Mouse (Mus musculus): ENCODE data around the gene Epha2.

DNA sequence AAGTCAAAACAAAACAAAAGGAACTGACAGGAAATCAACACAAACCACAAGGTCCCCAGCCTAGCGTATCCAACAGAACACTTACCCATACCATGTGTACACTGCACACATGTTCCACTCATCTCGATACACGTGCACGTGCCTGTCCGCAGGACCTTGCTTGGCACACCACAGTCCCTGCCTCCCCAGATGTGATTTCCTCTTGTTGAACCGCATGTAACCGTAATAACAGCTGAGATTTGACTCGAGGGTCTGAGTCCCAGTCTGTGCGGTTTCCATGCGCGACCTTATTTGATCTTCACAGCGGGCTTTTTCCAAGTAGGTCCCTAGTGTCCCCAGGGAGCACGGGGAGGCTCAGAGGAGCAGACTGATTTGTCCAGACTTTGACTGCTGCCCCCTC lies 1.7 kb upstream of the Epha2 start:
- TF ChIP-seq MYOG (IDR thresholded peaks at IDR 0.05; ENCODE audit: control insufficient read depth in 1 of 3, insufficient read depth in 1 of 3, insufficient read length in 2 of 3, low read depth in 2 of 3) (no peak), CEBPB (IDR thresholded peaks at IDR 0.05; ENCODE audit: insufficient read depth, poor library complexity, severe bottlenecking) (no peak), MYOD1 (IDR thresholded peaks at IDR 0.05; ENCODE audit: control insufficient read depth in 1 of 3, insufficient read length in 2 of 3, low read depth in 2 of 3) (no peak), POLR2A (IDR thresholded peaks at IDR 0.05; ENCODE audit: insufficient read length, low read depth) (no peak), USF1 (IDR thresholded peaks at IDR 0.05; ENCODE audit: low read depth) (no peak), SRF (IDR thresholded peaks at IDR 0.05; ENCODE audit: control insufficient read depth, insufficient read length, low read depth) (no peak), TCF12 (IDR thresholded peaks at IDR 0.05; ENCODE audit: insufficient read depth, poor library complexity, severe bottlenecking) (no peak)
